Mouse (Mus musculus) gonadal fat pad, adult 2 months (tissue): Measurements from ENCODE around the gene Scnn1a. TPM values are rescaled to one million over a fixed set of nuclear protein-coding genes. Genes with fewer than 3 reads are reported as not detected.
A peak's percentile ranks its signal among the peaks of the same experiment; 100 is the strongest.

Source experiments
- DNase-seq: peaks from one replicate; pipeline ENCODE4 v3.0.0-alpha.2; 2012; ENCODE audit warnings: low read depth
- polyA plus RNA-seq: library from polyadenylated mRNA; depleted of rRNA; stranded (reverse); fragments of >200 nt; gene quantifications from 2 replicates; pipeline ENCODE4 v1.2.3, GENCODE M21; 2012

Scnn1a gene
- polyA plus RNA-seq, 1 experiment: 25.9 TPM

- no peak for DNase-seq
These were observed 41.2 kb downstream of the Scnn1a start for GRCm38 (mm10) chr6:125361467-125362291.

DNA sequence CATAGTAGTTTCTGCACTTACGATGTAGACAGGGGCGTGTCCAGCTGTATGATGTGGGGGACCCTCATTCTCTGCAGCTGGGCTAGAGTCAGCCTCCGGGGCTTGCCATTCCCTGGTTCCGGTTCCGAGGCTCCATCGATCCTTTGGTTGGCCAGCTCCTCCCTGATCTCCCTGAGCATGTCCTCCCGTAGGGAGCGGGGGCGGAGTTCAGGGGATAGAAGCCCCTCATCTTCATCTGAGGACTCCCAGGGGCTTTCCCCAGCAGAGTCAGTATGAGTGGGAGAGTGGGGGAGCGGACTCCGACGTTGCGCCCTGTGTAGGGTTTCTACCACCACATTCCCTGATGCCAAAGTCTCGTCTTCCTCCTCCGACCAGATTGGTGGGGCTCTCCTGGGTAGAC, 42.6 kb downstream of the Scnn1a start:
- DNase-seq: no peak

- DNase-seq: no peak
These were observed 43.2 kb downstream of the Scnn1a start for GRCm38 (mm10) chr6:125363451-125364242.

DNA sequence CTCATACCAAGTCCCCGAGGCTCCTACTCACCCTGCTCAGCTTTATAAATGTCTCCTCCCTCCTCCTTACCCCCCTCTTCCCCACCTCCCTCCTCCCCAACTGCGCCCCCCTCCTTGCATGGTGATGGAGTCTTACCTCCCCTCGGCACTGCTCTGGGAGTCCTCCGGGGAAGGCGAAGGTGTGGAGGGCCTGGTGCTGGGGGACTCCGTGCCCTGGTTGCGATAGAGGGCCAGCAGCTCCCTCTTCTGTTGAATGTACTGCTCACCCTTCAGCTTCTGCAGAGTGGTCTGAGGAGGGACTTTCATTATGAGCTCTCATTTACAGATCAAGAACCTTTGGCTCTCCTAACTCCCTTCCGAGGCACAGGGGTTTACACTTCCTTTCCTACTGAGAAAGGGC, 44.0 kb downstream of the Scnn1a start:
- no peak for DNase-seq

- no peak for DNase-seq
These were observed 45.1 kb downstream of the Scnn1a start for GRCm38 (mm10) chr6:125365522-125365921.

DNA sequence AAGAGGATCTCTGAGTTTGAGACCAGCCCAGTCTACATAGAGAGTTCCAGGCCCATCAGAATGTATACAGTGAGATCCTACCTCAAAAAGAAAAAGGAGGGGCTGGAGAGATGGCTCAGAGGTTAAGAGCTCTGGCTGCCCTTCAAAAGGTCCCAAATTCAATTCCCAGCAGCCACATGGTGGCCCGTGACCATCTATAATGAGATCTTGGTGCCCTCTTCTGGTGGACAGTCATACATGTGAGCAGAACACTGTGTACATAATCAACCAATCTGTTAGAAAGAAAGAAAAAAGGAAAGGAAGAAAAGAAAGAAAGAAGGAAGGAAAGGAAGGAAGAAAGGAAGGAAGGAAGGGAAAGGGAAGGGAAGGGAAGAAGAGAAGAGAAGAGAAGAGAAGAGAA, 45.7 kb downstream of the Scnn1a start:
- DNase-seq: no peak

- DNase-seq: no peak
These were observed 47.4 kb downstream of the Scnn1a start for GRCm38 (mm10) chr6:125367758-125368371.

DNA sequence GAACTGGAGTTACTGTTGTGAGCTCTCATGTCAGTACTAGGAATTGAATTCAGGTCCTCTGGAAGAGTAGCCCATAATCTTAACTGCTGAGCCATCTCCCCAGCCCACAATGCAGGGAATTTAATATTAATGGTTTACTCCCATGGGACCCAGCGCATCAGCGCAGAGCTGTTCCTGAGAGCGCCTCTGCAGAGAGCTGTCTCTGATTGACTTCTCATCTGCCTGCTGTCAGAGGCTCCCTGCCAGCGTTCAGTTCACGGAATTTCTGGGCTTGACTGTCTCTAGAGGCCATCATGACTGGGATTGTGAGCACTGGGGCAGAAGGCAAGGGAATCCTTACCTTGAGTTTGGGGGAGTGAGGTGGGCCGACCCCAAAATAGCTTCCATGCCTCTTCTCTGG, 56.6 kb downstream of the Scnn1a start:
- DNase-seq: no peak

- peak; percentile 96 for DNase-seq
These were observed 57.4 kb downstream of the Scnn1a start for GRCm38 (mm10) chr6:125377582-125378451.

- no peak for DNase-seq
These were observed 58.2 kb downstream of the Scnn1a start for GRCm38 (mm10) chr6:125378621-125379020.

- no peak for DNase-seq
These were observed 59.3 kb downstream of the Scnn1a start for GRCm38 (mm10) chr6:125379781-125380180.

DNA sequence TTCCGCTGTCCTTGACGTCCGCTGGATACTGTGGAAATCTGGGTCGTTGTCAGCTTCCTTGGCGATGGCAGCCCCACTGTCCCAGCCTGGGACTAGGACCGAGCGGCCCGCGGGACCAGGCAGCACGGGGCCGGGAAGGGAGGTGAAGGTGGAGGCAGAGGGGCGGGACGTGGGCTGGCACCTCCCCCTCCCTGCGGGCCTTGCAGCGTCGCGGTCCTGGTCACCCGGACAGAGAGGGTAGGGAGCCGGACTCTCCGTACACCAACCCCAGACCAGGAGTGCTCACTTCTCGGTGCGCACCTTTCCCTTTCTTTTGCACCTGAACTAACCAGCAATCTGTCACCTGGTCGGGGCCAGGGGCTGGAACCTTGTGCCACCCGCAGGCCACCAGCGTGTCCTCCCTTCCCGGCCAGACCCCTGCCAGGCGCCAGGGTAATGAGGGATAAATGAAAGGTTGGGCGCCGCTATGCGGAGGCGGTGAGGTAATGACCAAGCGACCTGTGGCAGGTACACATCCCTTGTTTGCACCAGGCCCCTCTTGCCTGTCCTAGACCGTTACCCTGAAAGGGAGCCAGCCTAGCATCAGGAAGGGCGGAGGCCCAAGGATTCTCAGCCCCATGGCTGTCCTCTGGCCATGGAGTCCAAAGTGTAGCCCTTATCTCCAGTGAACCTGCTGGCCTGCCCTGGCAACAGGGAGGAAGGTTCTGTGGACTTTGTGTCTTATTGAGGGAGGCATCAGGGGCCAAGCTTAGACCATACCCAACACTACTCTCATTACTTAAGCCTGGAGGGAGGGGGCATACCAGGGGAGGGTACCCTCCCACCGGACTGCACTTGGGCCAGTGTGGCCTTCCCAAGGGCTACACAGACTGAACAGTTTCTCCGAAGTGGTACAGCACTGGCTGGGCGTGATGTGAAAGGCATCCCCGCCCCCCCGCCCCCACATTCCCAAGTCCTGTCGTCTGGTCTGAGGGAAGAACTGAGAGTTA, 60.2 kb downstream of the Scnn1a start, which contains the start of gene Plekhg6:
TSS of gene Plekhg6 (minus strand) at position 422 of the 989 bp plus-strand sequence.
- no peak for DNase-seq

GRCm38 (mm10) chr6:125382024-125382423, 61.6 kb downstream of the Scnn1a start:
- no peak for DNase-seq

GRCm38 (mm10) chr6:125385066-125385974, 64.9 kb downstream of the Scnn1a start:
- DNase-seq: peak; percentile 94

DNA sequence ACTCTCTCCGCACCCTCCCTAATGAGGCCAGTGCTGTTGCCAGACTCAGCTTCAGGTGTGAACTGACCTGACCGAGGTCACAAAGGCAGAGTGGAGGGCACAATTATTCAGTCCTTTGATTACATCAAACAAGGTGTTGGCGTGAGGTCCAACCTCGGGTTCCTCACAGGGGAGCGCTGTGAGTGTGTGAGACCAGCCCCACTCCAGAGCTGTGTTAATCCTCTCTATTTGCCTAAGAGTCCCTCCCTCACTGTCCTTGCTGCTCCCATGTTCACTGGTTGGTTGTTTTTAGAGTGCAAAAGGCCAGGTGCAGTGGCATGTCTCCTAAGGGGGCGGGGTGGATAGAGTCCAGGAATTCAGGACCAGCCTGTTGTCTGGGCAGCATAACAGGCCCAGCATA, 65.6 kb downstream of the Scnn1a start:
- no peak for DNase-seq

DNA sequence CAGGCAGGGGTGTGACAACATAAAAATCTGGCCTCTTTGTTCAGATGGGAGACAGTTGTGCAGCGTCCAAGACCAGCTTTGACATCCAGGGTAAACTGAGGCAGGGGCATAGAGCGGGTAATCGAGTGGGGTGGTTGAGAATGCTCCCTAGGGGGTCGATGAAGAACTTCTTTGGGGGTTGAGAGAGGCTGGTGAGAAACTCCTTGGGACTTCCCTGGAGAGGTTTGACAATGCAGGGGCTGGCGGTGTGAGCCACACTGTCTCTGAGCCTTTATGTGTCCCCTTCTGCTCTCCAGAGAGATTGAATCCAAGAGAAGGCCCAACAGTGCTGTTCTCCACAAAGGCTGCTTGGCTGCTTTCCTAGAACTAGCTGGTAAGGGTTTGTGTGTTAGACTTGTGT, 69.4 kb downstream of the Scnn1a start:
- DNase-seq: no peak
